Mouse (Mus musculus): ENCODE measurements around the gene Rec114.

The Rec114 gene

DNA sequence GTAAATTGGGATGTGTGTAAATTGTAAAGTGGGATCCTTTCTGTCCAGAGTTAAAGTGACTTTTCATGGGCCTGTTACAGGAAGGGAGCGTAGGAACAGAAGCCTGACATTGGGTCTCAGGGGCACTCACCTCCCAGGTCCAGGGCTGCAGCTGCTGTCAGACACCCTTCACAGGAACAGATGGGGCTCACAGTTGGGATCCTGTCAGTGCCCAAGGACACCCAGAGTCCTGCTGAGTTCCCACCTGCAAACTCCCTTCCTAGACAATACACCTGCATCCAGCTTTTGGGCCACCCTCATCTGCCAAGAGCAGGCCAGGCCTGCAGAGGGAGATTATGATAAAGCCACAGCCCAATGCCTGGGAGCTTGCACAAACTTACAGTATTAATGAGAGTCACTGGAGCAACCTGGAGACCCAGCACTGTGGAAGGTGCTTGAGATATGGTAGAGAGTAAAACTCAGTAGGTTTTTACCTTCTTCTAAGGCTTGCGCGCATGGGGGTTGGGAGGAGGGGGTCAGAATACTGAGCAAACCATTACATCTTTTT lies at the start of gene Rec114:
Rec114 (minus strand) TSS at position 263 of the 547 bp plus-strand sequence.
- DNase-seq (ENCODE audit: low spot score), result no peak

DNA sequence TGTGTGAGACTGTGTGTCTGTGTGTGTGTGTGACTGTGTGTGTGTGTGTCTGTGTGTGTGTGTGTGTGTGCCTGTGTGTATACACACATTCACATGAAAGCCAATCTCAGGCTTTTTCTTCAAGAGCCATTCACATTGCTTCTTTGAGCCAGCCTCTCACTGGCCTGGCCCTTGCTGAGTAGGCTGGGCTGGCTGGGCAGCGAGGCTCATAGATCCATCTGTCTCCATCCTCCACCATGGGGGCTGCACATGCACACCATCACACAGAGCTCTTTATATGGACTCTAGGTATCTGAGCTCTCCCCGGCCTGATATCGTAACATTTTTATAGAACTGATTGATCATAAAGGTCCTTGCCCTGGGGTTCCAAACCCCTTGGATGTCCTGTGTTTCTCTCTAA lies 45.7 kb upstream of the Rec114 start:
- no peak for DNase-seq (ENCODE audit: low spot score)

DNA sequence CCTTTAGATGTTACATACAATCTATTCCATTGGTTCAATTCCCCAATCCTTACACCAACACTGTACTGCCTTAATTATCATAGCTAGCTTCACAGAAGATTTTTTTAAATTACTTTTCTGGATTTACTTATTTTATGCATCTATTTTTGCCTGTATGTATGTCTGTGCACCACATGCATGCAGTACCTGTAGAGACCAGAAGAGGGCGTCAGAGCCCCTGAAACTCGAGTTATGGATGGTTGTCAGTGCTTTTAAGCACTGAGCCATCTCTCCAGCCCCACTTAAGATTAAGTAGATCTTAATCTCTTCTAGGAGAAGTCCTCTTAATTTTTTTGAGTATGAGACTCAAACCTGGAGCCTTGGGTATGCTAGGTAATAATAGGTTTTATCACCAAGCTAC lies 31.6 kb upstream of the Rec114 start:
- DNase-seq (ENCODE audit: low spot score), result no peak

DNA sequence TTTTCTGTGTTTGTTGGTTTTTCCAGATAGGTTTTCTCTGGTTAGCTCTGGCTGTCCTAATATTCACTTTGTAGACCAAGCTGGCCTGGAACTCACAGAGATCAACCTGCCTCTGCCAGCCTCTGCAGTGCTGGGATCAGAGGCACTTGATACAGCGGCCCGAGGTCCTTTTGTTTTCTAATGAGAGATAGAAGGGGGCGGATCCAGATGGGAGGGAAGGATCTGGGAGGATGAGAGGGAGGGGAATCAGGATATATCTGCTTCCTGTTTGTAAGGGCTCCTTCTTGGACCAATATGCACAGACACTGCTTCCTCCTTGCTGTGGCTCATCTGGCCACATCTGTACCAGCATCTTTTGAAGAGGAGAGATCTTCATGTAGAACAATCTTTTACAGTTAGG lies 31.0 kb upstream of the Rec114 start:
- DNase-seq (ENCODE audit: low spot score), result no peak

DNA sequence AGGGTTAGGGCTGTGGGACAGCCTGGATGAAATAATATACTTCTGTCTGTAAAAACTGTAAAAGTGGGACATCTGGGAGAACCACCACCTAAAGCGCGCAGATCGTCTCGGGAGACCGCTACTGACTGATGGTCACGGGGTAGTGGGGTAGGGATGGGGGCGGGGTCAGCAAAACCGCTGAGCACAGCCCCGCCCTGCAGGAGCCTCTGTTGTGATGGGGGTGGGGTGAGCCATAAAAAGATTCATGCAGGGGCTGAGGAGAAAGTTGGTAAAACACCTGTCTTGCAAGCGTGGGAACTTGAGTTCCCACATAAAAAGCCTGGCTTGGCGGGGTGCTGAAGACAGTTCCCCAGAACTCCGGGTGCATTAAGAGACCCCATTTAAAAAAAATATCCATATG lies 26.2 kb upstream of the Rec114 start:
- DNase-seq (ENCODE audit: low spot score), result no peak

- DNase-seq (ENCODE audit: low spot score), result no peak
These were observed 23.5 kb upstream of the Rec114 start for GRCm38 (mm10) chr9:58766959-58767955.

DNA sequence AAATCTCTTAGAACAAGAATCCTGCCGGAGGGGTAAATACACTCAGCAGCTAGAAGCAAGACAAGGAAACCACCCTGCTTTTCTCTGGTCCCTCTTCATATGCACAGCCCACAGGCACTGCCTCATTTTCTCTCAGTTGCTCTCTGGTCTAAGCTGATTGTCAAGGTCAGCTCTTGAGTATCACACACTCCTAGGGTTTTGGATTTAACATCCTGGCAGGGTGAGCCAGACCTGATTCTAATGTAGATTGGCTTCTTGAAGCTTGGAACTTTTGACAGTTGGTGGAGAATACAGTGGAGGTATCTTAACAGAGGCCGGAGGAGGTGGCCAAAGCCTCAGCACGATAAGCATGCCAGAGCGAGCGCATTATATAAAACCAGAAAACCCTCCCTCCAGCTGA lies 20.6 kb upstream of the Rec114 start:
- no peak for DNase-seq (ENCODE audit: low spot score)

GRCm38 (mm10) chr9:58763114-58763513 lies 19.4 kb upstream of the Rec114 start:
- DNase-seq (ENCODE audit: low spot score), result no peak

- DNase-seq (ENCODE audit: low spot score), result no peak
These were observed 18.3 kb upstream of the Rec114 start for GRCm38 (mm10) chr9:58762086-58762485.

DNA sequence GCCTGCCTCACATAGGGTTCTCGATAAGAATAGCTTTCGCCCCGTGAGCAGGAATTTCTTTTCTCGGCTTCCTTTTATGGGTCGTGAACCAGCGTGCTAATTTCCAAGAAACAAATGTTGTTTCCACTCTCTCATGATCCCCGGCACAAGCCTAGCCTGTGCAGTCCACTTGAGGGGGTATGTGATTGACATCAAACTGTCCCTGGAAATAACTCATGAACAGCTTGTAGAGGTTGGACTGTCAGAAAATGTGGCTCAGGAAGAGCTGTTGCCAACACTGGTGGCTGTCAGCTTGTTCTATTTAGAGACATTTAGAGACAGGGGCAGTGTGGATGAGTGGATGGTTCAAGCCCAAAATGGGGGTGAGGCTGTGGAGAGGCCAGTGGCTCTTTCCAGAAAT lies 15.0 kb upstream of the Rec114 start:
- no peak for DNase-seq (ENCODE audit: low spot score)

DNA sequence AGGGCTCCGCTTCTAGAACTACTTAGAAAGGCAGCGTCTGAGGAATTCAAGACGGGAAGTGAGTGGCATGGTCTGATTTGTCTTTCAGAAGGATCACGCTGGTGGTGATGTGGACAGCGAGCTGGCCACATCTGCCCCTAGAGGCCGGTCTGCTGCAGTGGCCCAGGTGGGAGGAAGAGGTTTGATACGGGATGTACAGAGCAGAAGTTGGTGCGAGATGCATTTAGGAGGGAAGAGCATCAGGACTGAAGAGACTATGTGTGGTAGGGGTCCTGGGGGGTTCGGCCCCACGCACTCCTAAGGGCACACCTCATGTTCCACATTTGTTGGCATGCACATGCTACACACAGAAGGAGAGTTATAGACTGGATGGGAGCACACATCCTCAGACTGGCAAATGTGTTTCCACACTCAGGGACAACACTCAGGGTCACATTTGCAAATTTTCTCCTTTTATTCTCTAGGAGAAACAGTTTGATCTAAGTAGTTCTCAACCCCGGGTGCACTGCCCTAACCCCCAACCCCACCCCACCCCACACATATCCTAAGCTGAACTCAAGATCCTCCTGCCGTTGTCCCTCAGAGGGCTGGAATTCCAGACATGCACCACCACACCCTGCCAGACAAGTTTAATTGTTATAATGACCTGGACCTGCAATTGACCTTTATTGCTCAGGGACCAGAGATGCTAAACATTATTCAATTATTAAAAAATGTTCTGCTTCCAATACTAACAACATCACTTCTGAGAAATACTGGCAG lies 12.8 kb upstream of the Rec114 start:
- DNase-seq (ENCODE audit: low spot score), result no peak

- DNase-seq (ENCODE audit: low spot score), result no peak
These were observed 9.8 kb upstream of the Rec114 start for GRCm38 (mm10) chr9:58753606-58754005.

DNA sequence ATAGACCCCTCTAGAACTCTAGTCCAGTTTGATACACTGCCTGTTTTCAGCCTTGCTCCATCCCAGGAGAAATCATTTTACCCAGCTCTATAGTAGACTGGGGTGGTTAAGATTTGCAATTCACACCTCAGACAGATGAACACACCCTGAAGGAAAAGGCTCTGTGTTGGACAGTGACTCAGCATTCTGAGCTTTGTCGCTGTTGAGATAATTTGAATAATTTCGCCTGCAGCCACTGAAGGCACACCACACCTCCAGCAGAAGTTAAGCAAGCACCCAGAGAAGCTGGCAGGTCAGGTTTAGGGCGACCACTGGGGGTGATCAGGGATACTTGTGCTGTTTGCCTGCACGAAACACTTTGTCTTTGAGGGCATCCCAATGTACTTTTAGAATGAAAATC lies 4.4 kb upstream of the Rec114 start:
- DNase-seq (ENCODE audit: low spot score), result no peak

GRCm38 (mm10) chr9:58747328-58747755 lies 3.6 kb upstream of the Rec114 start:
- no peak for DNase-seq (ENCODE audit: low spot score)

GRCm38 (mm10) chr9:58742692-58743091 lies 1.1 kb downstream of the Rec114 start:
- DNase-seq (ENCODE audit: low spot score), result no peak

- DNase-seq (ENCODE audit: low spot score), result no peak
These were observed 2.4 kb downstream of the Rec114 start for GRCm38 (mm10) chr9:58741369-58741768.

- DNase-seq (ENCODE audit: low spot score), result peak; percentile 23
These were observed 4.0 kb downstream of the Rec114 start for GRCm38 (mm10) chr9:58739791-58740190.

GRCm38 (mm10) chr9:58723165-58723564 lies 20.6 kb downstream of the Rec114 start:
- DNase-seq (ENCODE audit: low spot score), result no peak

GRCm38 (mm10) chr9:58722151-58722550 lies 21.6 kb downstream of the Rec114 start:
- no peak for DNase-seq (ENCODE audit: low spot score)

- no peak for DNase-seq (ENCODE audit: low spot score)
These were observed 22.7 kb downstream of the Rec114 start for GRCm38 (mm10) chr9:58721021-58721420.

GRCm38 (mm10) chr9:58720167-58720566 lies 23.6 kb downstream of the Rec114 start:
- no peak for DNase-seq (ENCODE audit: low spot score)

DNA sequence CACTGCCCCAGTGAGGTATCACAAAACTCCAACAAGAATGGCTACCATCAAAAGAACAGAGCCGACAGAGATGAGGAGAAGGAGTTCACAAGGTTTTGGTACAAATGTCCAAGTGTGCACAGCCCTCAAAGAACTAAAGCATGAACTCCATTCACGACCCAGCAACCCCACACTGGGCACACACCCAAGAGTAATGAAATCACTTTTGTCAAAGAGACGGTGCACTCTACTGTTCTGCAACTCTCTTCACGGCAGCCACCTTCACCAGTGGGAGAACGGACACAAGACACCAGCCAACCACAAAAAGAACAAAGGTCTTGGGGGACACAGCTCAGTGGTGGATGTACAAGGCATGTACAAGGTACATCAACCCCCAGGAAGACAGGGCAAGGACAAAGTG lies 24.3 kb downstream of the Rec114 start:
- DNase-seq (ENCODE audit: low spot score), result no peak

DNA sequence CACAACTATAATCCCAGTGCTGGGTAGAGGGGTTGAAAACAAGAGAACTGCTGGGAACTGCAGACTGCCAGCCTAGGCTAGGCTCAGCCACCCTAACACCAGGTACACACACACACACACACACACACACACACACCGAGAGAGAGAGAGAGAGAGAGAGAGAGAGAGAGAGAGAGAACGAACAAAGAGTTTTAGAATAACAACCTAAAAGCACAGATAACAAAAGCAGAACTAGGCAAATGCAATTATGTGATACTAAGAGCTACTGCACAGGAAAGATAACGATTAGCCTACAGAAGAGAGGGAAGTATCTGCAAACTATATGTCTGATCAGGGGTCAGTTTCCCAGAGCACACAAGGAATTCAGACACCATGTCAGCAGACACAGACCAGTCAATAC lies 24.8 kb downstream of the Rec114 start:
- DNase-seq (ENCODE audit: low spot score), result no peak

Measured in lung, postnatal 25 days (tissue).